Mouse (Mus musculus) heart, postnatal 25 days (tissue): ENCODE measurements around the gene Csad. TPM values are rescaled to one million over a fixed set of nuclear protein-coding genes. Genes with fewer than 3 reads are reported as not detected.
"Not testable (repeated sequence)": the region's sequence is repeated elsewhere in the genome, so short reads cannot be mapped to it uniquely, and the experiment has no call there.

Experiments used
- DNase-seq: peaks from one replicate; pipeline ENCODE4 v3.0.0; 2022; ENCODE audit warnings: low spot score
- intact Hi-C: fragments of 180-260 bp; cut with DNase I; formaldehyde crosslinking; loops from one replicate; pipeline ENCODE4 v1.15.1; 2025
- total RNA-seq, 2 experiments: library from RNA; stranded (reverse); gene quantifications; 2 replicates each; pipeline ENCODE4 v1.2.3; 2021

The Csad gene
- total RNA-seq, 2 experiments from 2014 or later: 15.7 to 16.3 TPM

- intact Hi-C loops: loop anchor here (1.0 to 2.0 kb wide), 2 partner anchors 40 to 78 kb away; partner anchors contain the start of gene Mfsd5
- no peak for DNase-seq
These were observed 34.2 kb upstream of the Csad start for GRCm38 (mm10) chr15:102238543-102239259.

- intact Hi-C loops: no loop called here
These were observed 31.0 kb upstream of the Csad start for GRCm38 (mm10) chr15:102235371-102236027.

DNA sequence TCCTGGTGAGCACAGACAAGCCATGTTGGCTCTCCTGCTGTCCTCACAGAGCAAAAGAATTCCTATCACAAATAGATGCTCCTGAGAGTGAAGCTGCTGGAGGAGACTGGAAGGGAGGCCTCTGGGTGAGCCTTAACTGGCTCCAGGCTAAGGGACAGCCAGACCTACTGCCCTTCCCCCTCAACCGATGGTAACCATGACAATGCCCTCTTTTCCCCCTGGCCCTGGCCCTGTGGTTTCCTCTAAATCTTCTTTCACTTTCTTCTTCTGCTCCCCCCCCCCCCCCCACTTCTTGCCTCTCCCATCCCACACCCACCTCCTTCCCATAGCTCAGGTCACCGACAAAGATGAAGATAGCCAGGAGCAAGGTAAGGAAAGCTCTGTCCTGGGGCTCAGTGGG lies 29.4 kb upstream of the Csad start:
- intact Hi-C loops: no loop called here
- no peak for DNase-seq

More at GRCm38 (mm10) chr15:102235371-102236027, 31.0 kb upstream of the Csad start:
- DNase-seq: no peak

DNA sequence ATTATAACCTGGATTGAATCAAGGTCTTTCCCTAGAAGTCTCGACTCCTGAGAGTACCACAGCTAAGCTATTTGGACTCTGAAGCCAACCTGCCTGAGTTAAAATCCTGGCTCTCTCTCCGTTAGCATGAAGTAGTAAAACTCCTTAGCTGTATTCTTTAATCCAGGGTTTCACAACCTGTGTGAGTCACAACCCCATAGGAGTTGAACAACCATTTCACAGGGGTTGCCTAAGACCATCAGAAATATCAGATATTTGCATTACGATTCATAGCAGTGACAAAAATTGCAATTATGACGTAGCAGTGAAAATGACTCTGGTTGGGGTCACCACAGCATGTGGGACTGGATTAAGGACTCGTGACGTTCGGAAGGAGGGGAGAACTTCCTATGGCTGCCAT lies 28.2 kb upstream of the Csad start:
- no peak for DNase-seq
- intact Hi-C loops: no loop called here

- intact Hi-C loops: no loop called here
- DNase-seq: no peak
These were observed 27.2 kb upstream of the Csad start, which contains the start of gene Itgb7 for GRCm38 (mm10) chr15:102231748-102232147. Gene Itgb7 (minus strand): TSS chr15:102231944.

DNA sequence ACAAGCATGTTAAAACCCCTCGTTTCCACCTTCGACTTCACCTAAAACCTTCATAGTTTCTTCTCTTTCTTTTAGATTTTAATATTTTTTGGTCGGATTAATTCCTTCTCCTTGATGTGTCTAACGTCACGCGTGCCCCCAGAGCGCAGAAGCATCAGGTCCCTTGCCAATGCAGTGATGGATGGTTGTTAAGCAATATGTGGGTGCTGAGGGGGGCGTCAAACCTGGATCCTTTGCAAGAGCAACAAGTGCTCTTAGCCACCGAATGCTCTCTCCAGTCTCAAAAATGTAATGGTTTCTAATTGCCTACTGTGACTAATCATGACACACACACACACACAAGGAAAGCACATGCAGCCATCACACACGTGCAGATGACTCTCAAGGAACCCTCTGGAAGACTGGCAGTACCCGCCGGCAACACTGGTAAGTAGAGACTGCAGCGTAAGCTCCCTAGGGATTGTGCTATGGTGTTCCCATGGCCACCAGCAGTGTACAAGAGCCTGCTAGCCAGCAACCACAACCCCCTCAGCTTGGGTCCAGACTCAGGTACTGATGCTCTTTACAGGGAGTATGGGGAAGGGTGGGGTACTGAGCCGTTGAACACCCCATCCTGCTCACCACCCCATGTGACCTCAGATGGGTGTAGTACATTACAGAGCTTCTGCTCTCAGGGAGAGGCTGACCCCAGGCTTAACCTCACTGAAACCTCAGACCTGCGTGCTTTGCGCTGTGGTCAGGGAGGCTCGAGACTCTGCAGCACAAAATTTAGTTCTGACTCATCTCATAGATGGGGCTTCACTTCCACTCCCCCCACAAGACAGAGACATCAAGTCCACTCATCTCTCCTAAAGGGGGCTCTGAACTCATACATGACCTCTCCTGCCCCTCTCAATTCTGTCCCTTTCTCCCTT lies 26.1 kb upstream of the Csad start:
- DNase-seq: no peak
- intact Hi-C loops: no loop called here

DNA sequence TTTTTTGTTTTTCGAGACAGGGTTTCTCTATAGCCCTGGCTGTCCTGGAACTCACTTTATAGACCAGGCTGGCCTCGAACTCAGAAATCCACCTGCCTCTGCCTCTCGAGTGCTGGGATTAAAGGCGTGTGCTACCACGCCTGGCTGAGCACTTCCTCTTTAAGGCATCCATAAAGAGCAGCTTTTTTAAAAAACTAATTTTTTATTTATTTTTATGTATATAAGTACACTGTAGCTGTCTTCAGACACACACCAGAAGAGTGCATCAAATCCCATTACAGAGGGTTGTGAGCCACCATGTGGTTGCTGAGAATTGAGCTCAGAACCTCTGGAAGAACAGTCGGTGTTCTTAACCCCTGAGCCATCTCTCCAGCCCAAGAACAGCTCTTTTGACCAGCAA lies 21.1 kb upstream of the Csad start:
- intact Hi-C loops: loop anchor here (10.0 kb wide), 1 partner anchor 241 kb away; no protein-coding TSS in a partner anchor
- not testable (repeated sequence) for DNase-seq

- intact Hi-C loops: loop anchor here (1.0 to 10.0 kb wide), 2 partner anchors 47 to 240 kb away; no protein-coding TSS in a partner anchor
- DNase-seq: no peak
These were observed 20.6 kb upstream of the Csad start for GRCm38 (mm10) chr15:102224992-102225617.

DNA sequence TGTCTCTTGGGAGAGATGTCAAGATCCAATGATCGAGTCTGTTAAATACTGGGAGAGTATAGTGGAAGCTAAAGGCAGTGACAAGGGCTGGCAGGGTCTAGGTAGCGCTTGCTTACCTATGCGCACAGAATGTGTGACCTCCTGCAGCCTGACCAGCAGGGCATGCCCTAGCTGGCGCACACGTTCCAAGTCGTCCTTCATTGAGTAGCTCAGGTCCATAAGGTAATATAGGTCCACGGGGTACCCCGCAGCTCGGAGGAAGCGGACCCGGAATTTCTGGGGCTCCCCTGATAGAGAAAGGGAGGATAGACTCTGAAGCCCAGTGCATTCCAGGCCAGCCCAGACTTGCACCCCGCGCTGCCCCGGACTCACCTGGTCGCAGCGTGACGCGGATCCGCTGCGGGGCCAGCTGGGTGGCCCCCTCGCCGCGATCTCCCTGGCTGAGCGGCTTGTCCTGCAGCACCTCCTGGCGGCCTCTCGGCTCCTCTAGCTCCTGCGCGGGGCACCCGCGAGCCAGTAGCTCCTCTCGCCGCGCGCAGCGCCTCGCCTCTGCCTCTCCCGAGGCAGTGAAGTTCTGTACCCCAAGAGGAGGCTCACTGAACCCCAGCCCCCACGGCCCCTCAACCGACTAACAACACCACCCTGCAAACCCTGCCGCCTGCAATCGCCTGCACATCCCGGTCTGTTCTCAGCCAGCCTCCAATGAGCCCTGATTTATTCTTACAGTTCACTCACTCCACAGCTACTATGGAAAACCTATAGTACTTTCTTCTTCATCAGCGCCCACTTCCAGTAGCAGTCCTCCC lies 19.9 kb upstream of the Csad start:
- intact Hi-C loops: loop anchor here (1.0 to 10.0 kb wide), 2 partner anchors 46 to 240 kb away; no protein-coding TSS in a partner anchor
- DNase-seq: no peak

DNA sequence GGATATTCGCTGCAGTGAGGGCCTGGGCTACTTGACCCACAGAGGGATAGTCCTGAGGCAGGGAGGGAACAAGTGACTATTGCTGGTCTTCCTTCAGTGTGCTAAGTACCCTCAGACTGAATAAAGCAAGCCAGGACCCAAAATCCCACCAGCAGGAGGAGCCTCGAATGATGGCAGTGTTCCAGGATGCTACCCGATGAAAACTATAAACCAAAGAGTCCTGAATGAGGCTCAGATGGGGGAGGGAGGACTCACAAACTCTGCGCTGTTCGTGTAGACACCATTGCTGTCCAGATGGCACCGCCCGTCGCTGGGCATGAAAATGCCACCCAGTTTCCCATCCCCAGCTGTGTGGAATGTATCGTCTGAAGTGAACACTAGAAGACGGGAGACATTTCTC lies 17.9 kb upstream of the Csad start:
- no peak for DNase-seq
- intact Hi-C loops: loop anchor here (10.0 kb wide), 1 partner anchor 238 kb away; no protein-coding TSS in a partner anchor

DNA sequence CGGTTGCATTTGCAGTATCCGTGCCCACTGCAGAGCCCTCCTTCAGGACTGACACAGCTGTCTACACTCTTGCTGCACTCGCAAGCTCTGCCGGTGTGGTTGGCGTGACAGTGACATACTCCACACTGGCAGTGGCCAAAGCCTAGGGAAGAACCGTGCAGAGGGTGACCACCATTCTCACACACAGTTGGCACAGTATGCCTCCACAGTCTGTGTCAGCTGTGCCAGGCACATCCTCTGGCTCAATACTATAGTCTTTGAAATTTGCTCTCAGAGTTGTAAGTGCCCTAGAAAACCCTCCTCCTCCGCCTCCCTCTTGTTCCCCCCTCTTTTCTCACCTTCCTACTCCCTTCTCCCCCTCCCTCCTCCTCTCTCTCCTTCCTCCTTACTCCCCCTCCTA lies 12.8 kb upstream of the Csad start:
- intact Hi-C loops: no loop called here
- no peak for DNase-seq

GRCm38 (mm10) chr15:102216459-102217228 lies 12.1 kb upstream of the Csad start:
- intact Hi-C loops: no loop called here
- no peak for DNase-seq

DNA sequence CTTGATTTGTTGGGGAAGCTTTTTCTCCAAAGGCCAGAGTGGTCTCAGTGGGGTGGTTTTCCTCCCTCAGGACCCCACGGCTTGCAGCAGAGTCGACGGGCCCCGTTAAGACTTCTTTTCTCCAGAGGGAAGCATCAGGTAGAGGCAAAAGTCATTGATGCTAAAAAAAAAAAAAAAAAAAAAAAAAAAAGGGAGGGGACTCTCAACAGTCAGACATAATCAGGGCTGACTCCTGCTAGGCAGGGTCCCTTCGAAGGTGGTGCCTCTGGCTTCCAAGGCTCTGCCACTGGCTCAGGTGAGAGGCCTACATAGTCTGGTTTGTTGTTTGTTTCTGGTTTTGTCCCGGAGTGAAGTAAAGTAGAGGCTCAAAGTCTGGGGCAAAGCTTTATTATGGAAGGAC lies 11.1 kb upstream of the Csad start:
- intact Hi-C loops: no loop called here
- DNase-seq: no peak

DNA sequence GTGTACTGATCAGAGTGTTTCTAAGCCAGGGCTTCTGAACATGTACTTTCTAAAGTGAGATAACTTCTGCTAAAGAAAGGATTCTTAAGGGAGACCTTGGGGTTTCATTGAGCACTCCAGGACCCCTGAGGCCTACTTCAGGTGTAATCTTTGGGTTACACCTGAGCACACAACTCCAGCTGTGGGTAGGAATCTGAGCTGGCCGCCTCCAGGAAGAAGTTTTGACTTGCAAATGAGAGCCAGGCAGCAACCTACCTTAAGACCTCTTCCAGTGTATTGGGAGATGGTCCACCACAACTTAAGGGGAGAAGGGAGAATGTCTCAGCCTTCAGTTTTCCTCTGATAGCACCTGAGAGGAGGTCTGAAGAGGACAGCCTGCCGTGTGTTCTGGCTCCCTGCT lies 9.6 kb upstream of the Csad start:
- intact Hi-C loops: no loop called here
- no peak for DNase-seq

DNA sequence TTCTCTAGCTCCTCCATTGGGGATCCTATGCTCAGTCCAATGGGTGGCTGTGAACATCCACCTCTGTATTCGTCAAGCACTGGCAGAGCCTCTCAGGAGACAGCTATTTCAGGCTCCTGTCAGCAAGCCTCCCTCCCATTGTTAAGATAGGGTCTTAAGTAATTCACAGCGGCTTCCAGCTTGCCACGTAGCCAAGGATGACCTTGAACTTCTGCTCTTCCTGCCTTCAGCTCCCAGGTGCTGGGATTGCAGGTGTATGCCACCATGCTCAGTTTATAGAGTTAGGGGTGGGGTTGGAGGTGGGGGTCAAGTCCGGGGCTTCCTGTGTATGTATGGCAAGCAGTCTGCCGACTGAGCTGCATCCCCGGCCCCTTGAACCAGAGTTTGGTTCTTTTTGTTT lies 7.4 kb upstream of the Csad start:
- intact Hi-C loops: no loop called here
- DNase-seq: no peak

GRCm38 (mm10) chr15:102210816-102211215 lies 6.3 kb upstream of the Csad start:
- no peak for DNase-seq
- intact Hi-C loops: no loop called here

- DNase-seq: no peak
- intact Hi-C loops: no loop called here
These were observed 4.6 kb upstream of the Csad start for GRCm38 (mm10) chr15:102209114-102209513.

DNA sequence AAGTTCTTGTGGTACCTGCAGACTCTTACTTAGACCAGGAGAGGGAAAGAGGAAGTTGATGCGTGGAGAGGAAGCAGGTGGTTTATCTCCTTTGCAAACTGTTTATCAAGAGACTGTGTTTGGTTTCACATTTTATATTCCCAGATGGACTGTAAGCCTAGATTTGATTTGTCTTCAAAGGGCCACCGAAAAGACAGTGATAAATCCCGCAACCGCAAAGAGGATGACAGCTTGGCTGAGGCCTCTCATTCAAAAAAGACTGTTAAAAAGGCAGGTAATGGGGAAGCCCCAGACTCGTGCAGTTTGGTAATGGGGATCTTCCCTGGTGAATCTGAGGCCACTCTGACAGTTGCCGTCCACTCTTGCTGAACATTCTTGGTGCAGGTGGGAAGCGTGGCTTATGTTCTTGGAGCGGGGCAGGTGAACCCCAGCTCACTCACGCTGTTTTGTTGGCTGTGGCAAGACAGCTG lies 3.6 kb upstream of the Csad start:
- no peak for DNase-seq
- intact Hi-C loops: no loop called here
